12 mouse cellular contexts compared by ENCODE assay signal in the genomic region with DNA sequence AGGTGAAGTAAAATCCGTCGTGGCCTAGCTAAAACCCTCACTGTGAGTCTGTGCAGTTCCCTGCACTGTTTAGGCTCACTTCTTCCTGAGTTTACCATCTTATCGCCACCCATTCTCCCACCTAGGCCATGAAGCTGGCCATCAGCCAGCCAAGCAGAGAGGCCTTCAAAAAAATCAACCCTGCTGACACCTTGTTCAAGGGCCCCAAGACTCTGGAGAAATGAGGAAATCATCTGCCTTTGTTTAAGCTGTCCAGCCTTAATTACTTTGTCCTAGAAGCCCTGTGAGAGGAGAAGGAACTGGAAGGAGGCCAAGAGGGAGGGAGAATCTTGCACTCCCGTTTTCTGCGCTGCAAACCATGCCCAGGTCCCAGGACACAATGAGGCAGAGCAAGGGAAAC. TPM values are rescaled to one million over a fixed set of nuclear protein-coding genes. Genes with fewer than 3 reads are reported as not detected.
DNase-seq lines count a peak whose midpoint lies in the region; ATAC-seq and TF ChIP-seq lines count a peak whose summit lies in the region.
"Had no signal": no experiment of that assay in that cellular context is flagged by ENCODE, and none has a peak within 500 bp of the region (broad histone marks: within the 10 kb centered on the region; RNA-seq: fewer than 3 reads in every experiment).

No protein-coding gene starts in this region.

- no peak for TF ChIP-seq POLR2A in thymus, adult 2 months (IDR thresholded peaks at IDR 0.05; ENCODE audit: control insufficient read depth, extremely low read depth, insufficient read depth, low read length, poor library complexity)

- H3K27me3 ChIP-seq in intestine, embryonic 16.5 days (replicated peaks; ENCODE audit: control insufficient read depth, insufficient read depth, low read length), result no peaks in the 10 kb centered on the region
- H3K27me3 ChIP-seq in intestine, embryonic 15.5 days (replicated peaks), result no peaks in the 10 kb centered on the region
- no peaks in the 10 kb centered on the region for H3K27me3 ChIP-seq in thymus, adult 2 months (ENCODE audit: control insufficient read depth, insufficient read depth, low read length)
- H3K27me3 ChIP-seq: stomach, embryonic 15.5 days had no signal

- H3K9ac ChIP-seq in intestine, embryonic 16.5 days (ENCODE audit: low read depth, low read length), result no peak overlapping the region
- H3K9ac ChIP-seq in intestine, embryonic 15.5 days, result no peak overlapping the region
- H3K9ac ChIP-seq: forebrain, postnatal 0 days; stomach, embryonic 15.5 days had no signal

- H3K4me2 ChIP-seq in intestine, embryonic 16.5 days (ENCODE audit: low read depth, low read length), result no peak overlapping the region
- H3K4me2 ChIP-seq in intestine, embryonic 15.5 days (replicated peaks), result no peak overlapping the region
- H3K4me2 ChIP-seq: stomach, embryonic 15.5 days had no signal

- no peak for TF ChIP-seq CTCF in thymus, adult 2 months (IDR thresholded peaks at IDR 0.05; ENCODE audit: borderline replicate concordance, control insufficient read depth, extremely low read depth, insufficient read depth, low read length, poor library complexity)

- no peaks in the 10 kb centered on the region for H3K9me3 ChIP-seq in intestine, embryonic 16.5 days (ENCODE audit: control insufficient read depth, low read length)
- H3K9me3 ChIP-seq in intestine, embryonic 15.5 days, result no peaks in the 10 kb centered on the region
- H3K9me3 ChIP-seq: stomach, embryonic 15.5 days had no signal

- H3K4me3 ChIP-seq in intestine, embryonic 16.5 days (ENCODE audit: low read length), result no peak overlapping the region
- no peak overlapping the region for H3K4me3 ChIP-seq in intestine, embryonic 15.5 days (replicated peaks)
- no peak overlapping the region for H3K4me3 ChIP-seq in thymus, adult 2 months (ENCODE audit: control insufficient read depth, insufficient read depth, low read length)
- H3K4me3 ChIP-seq: stomach, embryonic 15.5 days had no signal

- 61% methylated on average over 5 of the region's 5 CpGs for WGBS in intestine, embryonic 16.5 days
- 62% methylated on average over 5 of the region's 5 CpGs for WGBS in intestine, embryonic 15.5 days
- 82% methylated on average over 5 of the region's 5 CpGs for WGBS in thymus, adult 2 months

- H3K27ac ChIP-seq in intestine, embryonic 16.5 days (ENCODE audit: low read length), result peak overlapping the region; percentile 37; the same call in 1 of the 2 replicates
- H3K27ac ChIP-seq in intestine, embryonic 15.5 days, result no peak overlapping the region
- H3K27ac ChIP-seq in thymus, adult 2 months (ENCODE audit: control insufficient read depth, insufficient read depth, low read length), result 0 out of 2 replicates have a peak overlapping the region, but pooled peaks have one; percentile 7

- ATAC-seq in cerebellum, adult (ENCODE audit: insufficient number of reproducible peaks, low FRiP score, low TSS enrichment), result no peak
- 0 out of 2 replicates have a peak, but pooled peaks have one; percentile 28 for ATAC-seq in intestine, embryonic 16.5 days
- no peak for ATAC-seq in intestine, embryonic 15.5 days

- no peaks in the 10 kb centered on the region; the same call in 1 of the 2 replicates for H3K36me3 ChIP-seq in intestine, embryonic 16.5 days (ENCODE audit: control insufficient read depth, insufficient read depth, low read length)
- H3K36me3 ChIP-seq in intestine, embryonic 15.5 days, result no peaks in the 10 kb centered on the region
- H3K36me3 ChIP-seq in thymus, adult 2 months (ENCODE audit: control insufficient read depth, insufficient read depth, low read length), result no peaks in the 10 kb centered on the region
- H3K36me3 ChIP-seq: stomach, embryonic 15.5 days had no signal

- peaks cover 6% of the 10 kb centered on the region; the same call in 1 of the 2 replicates for H3K4me1 ChIP-seq in intestine, embryonic 16.5 days (ENCODE audit: control insufficient read depth, insufficient read depth, low read length)
- 0 out of 2 replicates have a peak, but pooled peaks cover 6% of the 10 kb centered on the region for H3K4me1 ChIP-seq in intestine, embryonic 15.5 days (replicated peaks)
- no peaks in the 10 kb centered on the region for H3K4me1 ChIP-seq in thymus, adult 2 months (replicated peaks; ENCODE audit: control insufficient read depth, insufficient read depth, low read length)

- DNase-seq in cerebellum, adult 11-12 months, result peak; percentile 0
- no peak for DNase-seq in thymus, adult 2 months
- DNase-seq in thymus, postnatal 10 days (ENCODE audit: low spot score in 2 of 2), result no peak
- no peak for DNase-seq in urinary bladder, adult 2 months (ENCODE audit: low spot score)
- no peak for DNase-seq in left cerebral cortex, adult 18-20 months (ENCODE audit: low spot score in 2 of 2)
- DNase-seq: adrenal gland, adult 8-10 months; forebrain, postnatal 0 days; right cerebral cortex, postnatal 25 days had no signal

RNA-seq across cellular contexts. Expression of a gene that starts 15.2 kb away (rescaled TPM):
- 51.3 and 55.7 TPM in 2 replicates for polyA plus RNA-seq in intestine, embryonic 16.5 days (2015; fragmentation: Nextera tagmentation; extraction: Ambion mirVana)
- polyA plus RNA-seq in intestine, embryonic 15.5 days (2015; fragmentation: Nextera tagmentation; extraction: Ambion mirVana), result 53.7 and 55.4 TPM in 2 replicates
- 27.8 and 28.8 TPM in 2 replicates for polyA plus RNA-seq in thymus, adult 2 months (2012; rRNA removed)
- 11.0 and 14.4 TPM in 2 replicates for polyA plus RNA-seq in urinary bladder, adult 2 months (2012; rRNA removed)
- total RNA-seq in left cerebral cortex, adult 18-20 months (2021), result 10 to 100 TPM in 1 of 2 experiments, 1 to 10 TPM in 1; 9.8 to 10.4 TPM

RNA-seq across cellular contexts. Expression of a gene that starts 24.1 kb away (rescaled TPM):
- polyA plus RNA-seq in intestine, embryonic 16.5 days (2015; fragmentation: Nextera tagmentation; extraction: Ambion mirVana), result 4.1 and 4.4 TPM in 2 replicates
- polyA plus RNA-seq in intestine, embryonic 15.5 days (2015; fragmentation: Nextera tagmentation; extraction: Ambion mirVana), result 3.3 and 3.6 TPM in 2 replicates
- 3.7 and 4.3 TPM in 2 replicates for polyA plus RNA-seq in thymus, adult 2 months (2012; rRNA removed)
- 9.2 TPM in 2 replicates for polyA plus RNA-seq in urinary bladder, adult 2 months (2012; rRNA removed)
- total RNA-seq in left cerebral cortex, adult 18-20 months (2021), result 10 to 100 TPM; 13.7 to 15.1 TPM

RNA-seq across cellular contexts. Expression of a gene that starts 24.4 kb away (rescaled TPM):
- 0.54 and 0.60 TPM in 2 replicates for polyA plus RNA-seq in intestine, embryonic 16.5 days (2015; fragmentation: Nextera tagmentation; extraction: Ambion mirVana)
- 1.1 and 1.2 TPM in 2 replicates for polyA plus RNA-seq in intestine, embryonic 15.5 days (2015; fragmentation: Nextera tagmentation; extraction: Ambion mirVana)
- polyA plus RNA-seq in thymus, adult 2 months (2012; rRNA removed), result 21.2 and 22.9 TPM in 2 replicates
- polyA plus RNA-seq in urinary bladder, adult 2 months (2012; rRNA removed), result 7.5 and 9.3 TPM in 2 replicates
- total RNA-seq in left cerebral cortex, adult 18-20 months (2021), result 10 to 100 TPM; 17.2 to 19.3 TPM

RNA-seq across cellular contexts. Expression of a gene that starts 43.5 kb away (rescaled TPM):
- polyA plus RNA-seq in intestine, embryonic 16.5 days (2015; fragmentation: Nextera tagmentation; extraction: Ambion mirVana), result 377 and 385 TPM in 2 replicates
- polyA plus RNA-seq in intestine, embryonic 15.5 days (2015; fragmentation: Nextera tagmentation; extraction: Ambion mirVana), result 372 and 444 TPM in 2 replicates
- 137 and 168 TPM in 2 replicates for polyA plus RNA-seq in thymus, adult 2 months (2012; rRNA removed)
- 148 and 154 TPM in 2 replicates for polyA plus RNA-seq in urinary bladder, adult 2 months (2012; rRNA removed)
- 100 to 1,000 TPM; 232 to 247 TPM for total RNA-seq in left cerebral cortex, adult 18-20 months (2021)
